Mouse (Mus musculus): ENCODE results near the gene Tbc1d17. TPM values are rescaled to one million over a fixed set of nuclear protein-coding genes. Genes with fewer than 3 reads are reported as not detected.

Gene Tbc1d17
- total and polyA plus RNA-seq, 2 experiments from 2014 or later: 98.5 to 103 TPM

DNA sequence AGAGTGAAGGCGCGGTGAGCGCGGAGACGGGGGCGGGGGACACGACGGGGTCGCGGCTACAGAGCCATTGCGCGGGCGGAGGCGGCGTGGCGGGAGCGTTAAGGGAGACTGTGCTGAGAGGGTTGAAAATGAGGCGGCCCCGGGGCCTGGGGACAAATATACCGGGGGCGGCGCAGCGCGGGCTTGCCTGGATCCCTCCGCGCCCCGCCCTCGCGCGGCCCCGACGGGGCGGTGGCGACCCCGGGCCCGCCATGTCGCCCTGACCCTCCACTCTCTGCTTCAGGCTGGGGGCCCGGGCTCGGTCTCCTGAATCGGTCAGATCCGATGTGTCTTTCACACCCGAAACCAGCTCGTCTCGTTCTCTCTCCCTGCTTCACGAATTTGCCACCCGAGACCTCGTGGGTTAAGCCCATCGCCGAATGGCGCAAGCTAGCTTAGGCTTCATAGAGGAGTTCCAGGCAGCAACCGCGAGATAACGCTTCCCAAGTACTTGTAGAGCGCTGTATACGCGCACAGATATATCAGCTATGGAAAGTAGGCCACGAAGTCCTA lies 32.3 kb downstream of the Tbc1d17 start, which contains the start of gene Atf5:
Atf5 (minus strand) TSS at position 189 of the 552 bp plus-strand sequence.
- ATAC-seq (peak; percentile 36), DNase-seq (ENCODE audit: low spot score) (peak; percentile 72)

GRCm38 (mm10) chr7:44815721-44816469 lies 33.0 kb downstream of the Tbc1d17 start, which contains the start of the genes Nup62 and Il4i1:
TSS of gene Nup62 (plus strand) at chr7:44816088.
TSS of gene Il4i1 (plus strand) at chr7:44816387.
- H3K36me3 ChIP-seq (ENCODE audit: insufficient read depth, low read length): no peaks in the 10 kb centered on the region
- 0 out of 2 replicates have a peak, but pooled peaks have one; percentile 5 for TF ChIP-seq CTCF (IDR thresholded peaks at IDR 0.05; ENCODE audit: low read depth)
- H3K4me1 ChIP-seq (ENCODE audit: insufficient read depth, low read length): peaks cover 23% of the 10 kb centered on the region
- DNase-seq (ENCODE audit: low spot score): peak; percentile 100
- under 1% methylated on average over 58 of the region's 62 CpGs for WGBS
- peak within 1 kb of the TSS; percentile 94 for H3K27ac ChIP-seq
- peak within 1 kb of the TSS; percentile 87 for H3K4me2 ChIP-seq (ENCODE audit: low read depth, low read length)
- H3K9ac ChIP-seq (replicated peaks; ENCODE audit: low read length): peak within 1 kb of the TSS; percentile 93
- peak within 1 kb of the TSS; percentile 85 for H3K4me3 ChIP-seq (ENCODE audit: low read length)
- ATAC-seq: peak; percentile 95
- no peaks in the 10 kb centered on the region for H3K27me3 ChIP-seq (ENCODE audit: insufficient read depth, low read length)
- no peaks in the 10 kb centered on the region for H3K9me3 ChIP-seq (ENCODE audit: low read length)

More for the DNA sequence above, 32.3 kb downstream of the Tbc1d17 start, which contains the start of gene Atf5:
- peak within 1 kb of the TSS; percentile 87 for H3K4me2 ChIP-seq (ENCODE audit: low read depth, low read length)
- H3K9me3 ChIP-seq (ENCODE audit: low read length): no peaks in the 10 kb centered on the region
- peak within 1 kb of the TSS; percentile 93 for H3K9ac ChIP-seq (replicated peaks; ENCODE audit: low read length)
- peaks cover 23% of the 10 kb centered on the region for H3K4me1 ChIP-seq (ENCODE audit: insufficient read depth, low read length)
- H3K27me3 ChIP-seq (ENCODE audit: insufficient read depth, low read length): no peaks in the 10 kb centered on the region
- no peaks in the 10 kb centered on the region for H3K36me3 ChIP-seq (ENCODE audit: insufficient read depth, low read length)
- H3K27ac ChIP-seq: peak within 1 kb of the TSS; percentile 94
- H3K4me3 ChIP-seq (ENCODE audit: low read length): peak within 1 kb of the TSS; percentile 85
- under 1% methylated on average over 38 of the region's 57 CpGs for WGBS
- TF ChIP-seq CTCF (IDR thresholded peaks at IDR 0.05; ENCODE audit: low read depth): no peak

GRCm38 (mm10) chr7:44814952-44815553 lies 33.8 kb downstream of the Tbc1d17 start:
- WGBS: 24% methylated on average over 14 of the region's 14 CpGs
- DNase-seq (ENCODE audit: low spot score): no peak
- Histone ChIP-seq H3K9me3 (ENCODE audit: low read length) (no peaks in the 10 kb centered on the region), H3K27ac (0 out of 2 replicates have a peak overlapping the region, but pooled peaks have one; percentile 94), H3K27me3 (ENCODE audit: insufficient read depth, low read length) (no peaks in the 10 kb centered on the region), H3K4me3 (ENCODE audit: low read length) (peak overlapping the region; percentile 85), H3K4me2 (ENCODE audit: low read depth, low read length) (peak overlapping the region; percentile 87), H3K9ac (replicated peaks; ENCODE audit: low read length) (no peak overlapping the region), H3K36me3 (ENCODE audit: insufficient read depth, low read length) (no peaks in the 10 kb centered on the region), H3K4me1 (ENCODE audit: insufficient read depth, low read length) (peaks cover 23% of the 10 kb centered on the region)
- ATAC-seq: no peak
- TF ChIP-seq CTCF (IDR thresholded peaks at IDR 0.05; ENCODE audit: low read depth): no peak

GRCm38 (mm10) chr7:44814423-44814822 lies 34.5 kb downstream of the Tbc1d17 start:
- DNase-seq (ENCODE audit: low spot score) (no peak), ATAC-seq (no peak)
- no peak for TF ChIP-seq CTCF (IDR thresholded peaks at IDR 0.05; ENCODE audit: low read depth)
- Histone ChIP-seq H3K4me3 (ENCODE audit: low read length) (no peak overlapping the region), H3K4me2 (ENCODE audit: low read depth, low read length) (no peak overlapping the region), H3K9me3 (ENCODE audit: low read length) (no peaks in the 10 kb centered on the region), H3K36me3 (ENCODE audit: insufficient read depth, low read length) (no peaks in the 10 kb centered on the region), H3K27ac (no peak overlapping the region), H3K4me1 (ENCODE audit: insufficient read depth, low read length) (peaks cover 23% of the 10 kb centered on the region), H3K27me3 (ENCODE audit: insufficient read depth, low read length) (no peaks in the 10 kb centered on the region), H3K9ac (replicated peaks; ENCODE audit: low read length) (no peak overlapping the region)
- WGBS: 92% methylated on average over 4 of the region's 4 CpGs

DNA sequence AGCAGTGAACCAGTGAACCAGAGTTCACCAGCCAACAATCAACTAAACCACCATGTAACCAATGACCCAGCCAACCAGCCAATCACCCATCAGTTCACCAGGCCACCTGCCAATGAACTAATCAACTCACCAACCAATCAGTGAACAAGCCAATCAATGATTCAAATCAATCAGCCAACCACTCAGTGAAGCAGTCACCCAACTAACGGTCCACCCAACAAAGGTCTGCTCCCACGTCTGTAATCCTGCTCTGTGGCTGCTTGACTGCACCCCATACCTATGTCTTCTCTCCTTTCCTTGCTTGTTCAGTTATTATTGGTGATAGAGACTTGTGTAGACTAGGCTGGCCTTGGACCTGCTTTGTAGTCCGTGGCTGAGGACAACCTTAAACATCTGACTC lies 34.9 kb downstream of the Tbc1d17 start:
- Histone ChIP-seq H3K36me3 (ENCODE audit: insufficient read depth, low read length) (no peaks in the 10 kb centered on the region), H3K27ac (no peak overlapping the region), H3K9ac (replicated peaks; ENCODE audit: low read length) (no peak overlapping the region), H3K4me1 (ENCODE audit: insufficient read depth, low read length) (peaks cover 21% of the 10 kb centered on the region), H3K27me3 (ENCODE audit: insufficient read depth, low read length) (no peaks in the 10 kb centered on the region), H3K9me3 (ENCODE audit: low read length) (no peaks in the 10 kb centered on the region), H3K4me2 (ENCODE audit: low read depth, low read length) (no peak overlapping the region), H3K4me3 (ENCODE audit: low read length) (no peak overlapping the region)
- DNase-seq (ENCODE audit: low spot score) (no peak), ATAC-seq (no peak)
- WGBS: 95% methylated on average over 3 of the region's 3 CpGs
- no peak for TF ChIP-seq CTCF (IDR thresholded peaks at IDR 0.05; ENCODE audit: low read depth)

GRCm38 (mm10) chr7:44812651-44813325 lies 36.1 kb downstream of the Tbc1d17 start:
- H3K36me3 ChIP-seq (ENCODE audit: insufficient read depth, low read length): no peaks in the 10 kb centered on the region
- H3K4me2 ChIP-seq (ENCODE audit: low read depth, low read length): no peak overlapping the region
- H3K9me3 ChIP-seq (ENCODE audit: low read length): no peaks in the 10 kb centered on the region
- 90% methylated on average over 20 of the region's 20 CpGs for WGBS
- H3K27ac ChIP-seq: no peak overlapping the region
- H3K4me1 ChIP-seq (ENCODE audit: insufficient read depth, low read length): peaks cover 11% of the 10 kb centered on the region
- H3K9ac ChIP-seq (replicated peaks; ENCODE audit: low read length): no peak overlapping the region
- ATAC-seq: no peak
- H3K4me3 ChIP-seq (ENCODE audit: low read length): no peak overlapping the region
- DNase-seq (ENCODE audit: low spot score): no peak
- no peaks in the 10 kb centered on the region for H3K27me3 ChIP-seq (ENCODE audit: insufficient read depth, low read length)
- TF ChIP-seq CTCF (IDR thresholded peaks at IDR 0.05; ENCODE audit: low read depth): no peak

All from hindbrain, postnatal 0 days (tissue).